Mouse (Mus musculus) retina, adult 2 months (tissue): ENCODE data around the gene Mysm1.
A peak's percentile ranks its signal among the peaks of the same experiment; 100 is the strongest.

ENCODE experiments used
- DNase-seq: peaks from one replicate; pipeline ENCODE4 v3.0.0-alpha.2; 2012; ENCODE audit warnings: low read depth, low spot score

Mysm1 gene

GRCm38 (mm10) chr4:94952773-94953172, 26.1 kb downstream of the Mysm1 start:
- DNase-seq: no peak

GRCm38 (mm10) chr4:94941221-94941855, 37.6 kb downstream of the Mysm1 start:
- no peak for DNase-seq

- no peak for DNase-seq
Observed at GRCm38 (mm10) chr4:94928743-94929142, 50.2 kb downstream of the Mysm1 start, which contains the start of gene Eqtn. Eqtn (minus strand) TSS chr4:94928843.

- DNase-seq: no peak
Observed at GRCm38 (mm10) chr4:94901780-94902179, 77.1 kb downstream of the Mysm1 start.

GRCm38 (mm10) chr4:94900744-94901143, 78.2 kb downstream of the Mysm1 start:
- peak; percentile 13 for DNase-seq
